Mouse (Mus musculus): ENCODE results near the gene Wdtc1. TPM values are rescaled to one million over a fixed set of nuclear protein-coding genes. Genes with fewer than 3 reads are reported as not detected.

Wdtc1 gene
- total and polyA plus RNA-seq, 3 experiments, result 2.8 to 10.8 (median 9.6) TPM

DNA sequence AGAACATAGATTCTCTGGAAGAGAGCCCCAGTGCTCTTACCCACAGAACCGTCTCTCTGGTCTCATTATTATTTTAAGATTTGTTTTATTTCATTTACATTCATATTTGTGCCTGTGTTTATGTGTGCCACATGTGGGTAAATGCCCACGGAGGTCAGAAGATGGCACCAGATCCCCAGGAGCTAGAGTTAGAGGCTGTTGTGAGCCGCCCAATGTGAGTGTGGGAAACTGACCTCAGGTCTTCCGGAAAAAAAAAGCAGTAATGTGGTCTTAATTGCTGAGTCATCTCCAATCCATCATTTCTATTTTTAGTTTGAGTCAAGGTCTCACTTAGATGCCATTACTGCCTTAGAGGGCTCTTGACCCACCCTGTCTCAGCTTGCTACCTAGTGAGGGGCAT, 5.7 kb downstream of the Wdtc1 start:
- Histone ChIP-seq H3K27ac (ENCODE audit: insufficient read depth, low read depth) (peak overlapping the region; percentile 99), H3K4me1 (ENCODE audit: control insufficient read depth in 1 of 2, insufficient read depth in 2 of 2) (peaks cover 3 to 29% of the 10 kb centered on the region in 2 experiments), H3K79me2 (replicated peaks; ENCODE audit: control insufficient read depth, extremely low read depth, insufficient read depth, poor library complexity, severe bottlenecking) (no peaks in the 10 kb centered on the region), H3K4me2 (ENCODE audit: insufficient read depth, low read depth, poor library complexity, severe bottlenecking) (peak overlapping the region; percentile 42), H3K9me3 (replicated peaks; ENCODE audit: low read length) (no peaks in the 10 kb centered on the region), H3K36me3 (replicated peaks in 1 of 2; ENCODE audit: control insufficient read depth in 1 of 2, insufficient read depth in 1 of 2, low read length in 1 of 2) (no peaks in the 10 kb centered on the region), H3K9ac (ENCODE audit: insufficient read depth, low read depth) (no peak overlapping the region), H3K27me3 (replicated peaks) (peaks cover 6% of the 10 kb centered on the region), H3K4me3 (replicated peaks in 1 of 3; ENCODE audit: low read depth in 2 of 3, low read length in 2 of 3, poor library complexity in 1 of 3) (no peak overlapping the region)
- DNase-seq (ENCODE audit: extremely low read depth), result peak; percentile 78
- in situ Hi-C loops (cut with MboI; ENCODE audit: low pct_ligation_motif_present, low pct_unique_long_range_greater_than_20kb, low sequenced_read_pairs), result loop anchor here (5.0 kb wide), 2 partner anchors 40 to 105 kb away; no protein-coding TSS in a partner anchor
- TF ChIP-seq MAZ (IDR thresholded peaks at IDR 0.05; ENCODE audit: low read depth, low read length) (no peak), ZKSCAN1 (IDR thresholded peaks at IDR 0.05; ENCODE audit: borderline replicate concordance, low read depth, low read length) (no peak), ELF1 (IDR thresholded peaks at IDR 0.05; ENCODE audit: low read depth, low read length) (peak; percentile 64; the same call in 1 of the 2 replicates), ETS1 (conservative IDR thresholded peaks at IDR 0.05; ENCODE audit: low read depth, low read length) (no peak), ZNF384 (IDR thresholded peaks at IDR 0.05; ENCODE audit: low read depth, low read length) (peak; percentile 80; the same call in 1 of the 2 replicates), TBP (conservative IDR thresholded peaks at IDR 0.05; ENCODE audit: low read depth, low read length) (no peak), SMC3 (IDR thresholded peaks at IDR 0.05; ENCODE audit: low read depth, low read length) (peak; percentile 69), CHD1 (IDR thresholded peaks at IDR 0.05; ENCODE audit: low read depth, low read length) (no peak), NELFE (IDR thresholded peaks at IDR 0.05; ENCODE audit: low read depth, low read length) (no peak), RCOR1 (conservative IDR thresholded peaks at IDR 0.05; ENCODE audit: low read depth, low read length) (no peak), KAT2A (IDR thresholded peaks at IDR 0.05; ENCODE audit: insufficient replicate concordance, low read length) (no peak), SIN3A (IDR thresholded peaks at IDR 0.05; ENCODE audit: low read length) (peak; percentile 44), MAX (IDR thresholded peaks at IDR 0.05; ENCODE audit: low read length) (peak; percentile 66), GABPA (IDR thresholded peaks at IDR 0.05; ENCODE audit: insufficient replicate concordance, low read depth, low read length) (no peak), USF1 (IDR thresholded peaks at IDR 0.05; ENCODE audit: low read depth, low read length) (no peak), E2F4 (IDR thresholded peaks at IDR 0.05; ENCODE audit: insufficient replicate concordance, low read depth, low read length) (no peak), HCFC1 (IDR thresholded peaks at IDR 0.05; ENCODE audit: low read depth, low read length) (no peak; the same call in 1 of the 2 replicates), ZC3H11A (IDR thresholded peaks at IDR 0.05; ENCODE audit: low read depth, low read length) (no peak; the same call in 1 of the 2 replicates), USF2 (conservative IDR thresholded peaks at IDR 0.05; ENCODE audit: low read depth, low read length) (no peak), BHLHE40 (IDR thresholded peaks at IDR 0.05; ENCODE audit: low read depth, low read length) (no peak), MEF2A (IDR thresholded peaks at IDR 0.05; ENCODE audit: borderline replicate concordance, low read depth, low read length) (peak; percentile 78; the same call in 1 of the 2 replicates), IRF4 (IDR thresholded peaks at IDR 0.05; ENCODE audit: low read depth, low read length) (no peak), JUN (IDR thresholded peaks at IDR 0.05; ENCODE audit: insufficient read depth, low read depth, low read length) (0 out of 2 replicates have a peak, but pooled peaks have one; percentile 28), JUND (conservative IDR thresholded peaks at IDR 0.05; ENCODE audit: low read depth, low read length) (no peak; the same call in 1 of the 2 replicates), MYC (IDR thresholded peaks at IDR 0.05; ENCODE audit: low read depth, low read length) (peak; percentile 8; the same call in 1 of the 2 replicates), POLR2AphosphoS2 (IDR thresholded peaks at IDR 0.05; ENCODE audit: low read depth, low read length) (no peak), PAX5 (IDR thresholded peaks at IDR 0.05; ENCODE audit: low read length) (no peak), NRF1 (IDR thresholded peaks at IDR 0.05; ENCODE audit: low read depth, low read length) (no peak), TCF12 (IDR thresholded peaks at IDR 0.05; ENCODE audit: low read depth, low read length) (no peak), CHD2 (IDR thresholded peaks at IDR 0.05; ENCODE audit: low read length) (no peak), RAD21 (IDR thresholded peaks at IDR 0.05; ENCODE audit: low read depth, low read length) (peak; percentile 91), EP300 (IDR thresholded peaks at IDR 0.05; ENCODE audit: low read length) (no peak), ZMIZ1 (IDR thresholded peaks at IDR 0.05; ENCODE audit: low read depth, low read length) (no peak), UBTF (IDR thresholded peaks at IDR 0.05; ENCODE audit: low read depth, low read length) (no peak), CTCF (conservative IDR thresholded peaks at IDR 0.05 in 1 of 2, IDR thresholded peaks at IDR 0.05 in 1 of 2; ENCODE audit: low read depth in 2 of 2, low read length in 2 of 2) (peak in 1 of 2 experiments; percentile 93; a peak in 3 of 4 replicates), MAFK (IDR thresholded peaks at IDR 0.05; ENCODE audit: insufficient replicate concordance, low read length) (peak; percentile 97), POLR2A (IDR thresholded peaks at IDR 0.05; ENCODE audit: low read depth, low read length) (no peak), MXI1 (IDR thresholded peaks at IDR 0.05; ENCODE audit: low read depth, low read length) (no peak; the same call in 1 of the 2 replicates)
- dilution Hi-C loops (cut with MboI; ENCODE audit: extremely low pct_ligation_motif_present, extremely low pct_unique_long_range_greater_than_20kb, low sequenced_read_pairs), result no loop called here
